Mouse (Mus musculus): Measurements from ENCODE around the gene Rxrb. TPM values are rescaled to one million over a fixed set of nuclear protein-coding genes. Genes with fewer than 3 reads are reported as not detected.

The Rxrb gene
- polyA plus RNA-seq, 1 experiment: 78.0 TPM

DNA sequence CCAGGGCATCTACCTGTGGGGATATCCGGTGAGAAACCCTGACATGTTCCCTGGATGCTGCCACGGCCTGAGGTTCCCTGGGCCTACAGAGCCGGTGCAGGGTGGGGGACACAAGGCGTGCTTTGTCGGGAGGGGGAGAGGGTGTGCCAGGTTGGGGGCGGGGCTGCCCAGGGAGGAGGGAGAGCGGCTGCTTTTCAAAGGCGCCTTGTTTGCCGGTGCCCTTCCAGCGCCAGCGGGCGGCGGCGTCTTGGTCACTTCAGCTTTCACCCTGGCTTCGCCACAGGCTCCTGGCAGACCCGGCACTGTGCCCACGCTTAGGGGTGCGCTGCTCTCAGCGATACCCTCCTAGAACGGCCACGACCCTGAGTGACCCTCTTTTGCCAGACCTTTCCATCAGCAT lies 6.8 kb downstream of the Rxrb start:
- DNase-seq: peak; percentile 47 to 52
- TF ChIP-seq POLR2A (IDR thresholded peaks at IDR 0.05; ENCODE audit: borderline replicate concordance, insufficient read depth, low read length) (no peak), CTCF (IDR thresholded peaks at IDR 0.05; ENCODE audit: borderline replicate concordance, insufficient read depth, low read depth, low read length) (no peak)
- Histone ChIP-seq H3K4me1 (ENCODE audit: control insufficient read depth, insufficient read depth, low read length) (peaks cover 2% of the 10 kb centered on the region; the same call in 1 of the 2 replicates), H3K27me3 (ENCODE audit: control insufficient read depth, insufficient read depth, low read length) (no peaks in the 10 kb centered on the region), H3K27ac (ENCODE audit: insufficient read depth, low read length) (peak overlapping the region; percentile 55; the same call in 1 of the 2 replicates), H3K4me3 (replicated peaks; ENCODE audit: insufficient read depth, low read depth, low read length) (peak overlapping the region; percentile 26)
- WGBS: 5% methylated on average over 21 of the region's 21 CpGs

GRCm38 (mm10) chr17:34038878-34039561 lies 7.4 kb downstream of the Rxrb start, which contains the start of gene Col11a2:
Gene Col11a2, plus strand, starts transcription at chr17:34039437.
- no peaks in the 10 kb centered on the region for H3K27me3 ChIP-seq (ENCODE audit: control insufficient read depth, insufficient read depth, low read length)
- 5% methylated on average over 28 of the region's 28 CpGs for WGBS
- peak within 1 kb of the TSS; percentile 55; the same call in 1 of the 2 replicates for H3K27ac ChIP-seq (ENCODE audit: insufficient read depth, low read length)
- DNase-seq: peak; percentile 30 to 32
- peak within 1 kb of the TSS; percentile 28 for H3K4me3 ChIP-seq (replicated peaks; ENCODE audit: insufficient read depth, low read depth, low read length)
- TF ChIP-seq POLR2A (IDR thresholded peaks at IDR 0.05; ENCODE audit: borderline replicate concordance, insufficient read depth, low read length) (no peak), CTCF (IDR thresholded peaks at IDR 0.05; ENCODE audit: borderline replicate concordance, insufficient read depth, low read depth, low read length) (no peak)
- H3K4me1 ChIP-seq (ENCODE audit: control insufficient read depth, insufficient read depth, low read length): 0 out of 2 replicates have a peak, but pooled peaks cover 2% of the 10 kb centered on the region

GRCm38 (mm10) chr17:34039562-34040450 lies 8.2 kb downstream of the Rxrb start:
- H3K27me3 ChIP-seq (ENCODE audit: control insufficient read depth, insufficient read depth, low read length): no peaks in the 10 kb centered on the region
- 8% methylated on average over 17 of the region's 17 CpGs for WGBS
- peak; percentile 34 to 41 for DNase-seq
- TF ChIP-seq CTCF (IDR thresholded peaks at IDR 0.05; ENCODE audit: borderline replicate concordance, insufficient read depth, low read depth, low read length) (no peak), POLR2A (IDR thresholded peaks at IDR 0.05; ENCODE audit: borderline replicate concordance, insufficient read depth, low read length) (no peak)
- H3K4me1 ChIP-seq (ENCODE audit: control insufficient read depth, insufficient read depth, low read length): 0 out of 2 replicates have a peak, but pooled peaks cover 2% of the 10 kb centered on the region
- H3K4me3 ChIP-seq (replicated peaks; ENCODE audit: insufficient read depth, low read depth, low read length): no peak overlapping the region
- no peak overlapping the region for H3K27ac ChIP-seq (ENCODE audit: insufficient read depth, low read length)

DNA sequence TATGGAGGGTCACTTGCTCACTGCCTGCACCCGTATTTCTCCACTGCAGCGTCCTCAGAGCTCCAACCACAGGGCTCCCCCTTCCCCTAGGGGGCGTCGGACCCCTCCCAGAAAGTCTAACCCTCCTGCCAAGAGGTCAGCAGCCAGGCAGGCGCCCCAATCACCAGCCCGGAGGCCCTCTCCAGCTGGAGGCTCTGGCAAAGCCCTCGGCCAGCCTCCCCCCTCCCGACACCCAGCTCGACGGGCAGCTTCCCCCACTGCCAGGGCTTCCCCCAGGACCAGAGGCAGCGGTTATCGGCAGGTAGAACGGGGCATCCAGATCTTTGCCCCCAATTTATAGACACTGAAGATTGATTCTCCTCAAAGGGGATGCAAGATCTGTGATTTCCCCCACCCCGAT lies 14.3 kb downstream of the Rxrb start:
- no peak overlapping the region for H3K27ac ChIP-seq (ENCODE audit: insufficient read depth, low read length)
- 66% methylated on average over 14 of the region's 14 CpGs for WGBS
- no peaks in the 10 kb centered on the region for H3K27me3 ChIP-seq (ENCODE audit: control insufficient read depth, insufficient read depth, low read length)
- H3K4me1 ChIP-seq (ENCODE audit: control insufficient read depth, insufficient read depth, low read length): no peaks in the 10 kb centered on the region
- no peak for TF ChIP-seq POLR2A (IDR thresholded peaks at IDR 0.05; ENCODE audit: borderline replicate concordance, insufficient read depth, low read length)
- TF ChIP-seq CTCF (IDR thresholded peaks at IDR 0.05; ENCODE audit: borderline replicate concordance, insufficient read depth, low read depth, low read length): no peak
- H3K4me3 ChIP-seq (replicated peaks; ENCODE audit: insufficient read depth, low read depth, low read length): no peak overlapping the region
- DNase-seq: no peak

GRCm38 (mm10) chr17:34047404-34048050 lies 15.9 kb downstream of the Rxrb start:
- 94% methylated on average over 5 of the region's 5 CpGs for WGBS
- no peaks in the 10 kb centered on the region for H3K4me1 ChIP-seq (ENCODE audit: control insufficient read depth, insufficient read depth, low read length)
- no peak overlapping the region for H3K27ac ChIP-seq (ENCODE audit: insufficient read depth, low read length)
- no peak overlapping the region for H3K4me3 ChIP-seq (replicated peaks; ENCODE audit: insufficient read depth, low read depth, low read length)
- no peak for TF ChIP-seq POLR2A (IDR thresholded peaks at IDR 0.05; ENCODE audit: borderline replicate concordance, insufficient read depth, low read length)
- TF ChIP-seq CTCF (IDR thresholded peaks at IDR 0.05; ENCODE audit: borderline replicate concordance, insufficient read depth, low read depth, low read length): no peak
- no peak for DNase-seq
- no peaks in the 10 kb centered on the region for H3K27me3 ChIP-seq (ENCODE audit: control insufficient read depth, insufficient read depth, low read length)

DNA sequence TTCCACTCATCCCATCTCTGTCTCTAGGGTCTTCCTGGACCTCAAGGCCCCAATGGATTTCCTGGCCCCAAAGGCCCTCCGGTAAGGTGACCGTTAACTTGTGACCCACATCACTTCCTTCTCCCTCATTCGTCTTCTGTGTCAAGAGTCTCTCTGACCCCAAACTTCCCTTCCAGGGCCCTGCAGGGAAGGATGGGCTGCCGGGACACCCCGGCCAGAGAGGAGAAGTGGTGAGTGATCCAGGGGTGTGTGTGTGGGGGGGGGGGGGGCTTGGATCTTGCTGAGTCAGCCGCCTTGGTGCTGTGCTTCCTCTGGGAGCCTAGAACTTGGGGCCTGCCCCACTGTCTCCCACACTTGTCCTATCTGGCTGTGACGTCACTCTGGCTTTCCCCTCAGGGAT lies 25.6 kb downstream of the Rxrb start:
- Histone ChIP-seq H3K27me3 (ENCODE audit: control insufficient read depth, insufficient read depth, low read length) (no peaks in the 10 kb centered on the region), H3K27ac (ENCODE audit: insufficient read depth, low read length) (no peak overlapping the region), H3K4me1 (ENCODE audit: control insufficient read depth, insufficient read depth, low read length) (no peaks in the 10 kb centered on the region), H3K4me3 (replicated peaks; ENCODE audit: insufficient read depth, low read depth, low read length) (no peak overlapping the region)
- DNase-seq: no peak
- no peak for TF ChIP-seq CTCF (IDR thresholded peaks at IDR 0.05; ENCODE audit: borderline replicate concordance, insufficient read depth, low read depth, low read length)
- 80% methylated on average over 7 of the region's 7 CpGs for WGBS

GRCm38 (mm10) chr17:34068864-34069263 lies 37.3 kb downstream of the Rxrb start:
- 33% methylated on average over 3 of the region's 3 CpGs for WGBS

More at GRCm38 (mm10) chr17:34068864-34069263, 37.3 kb downstream of the Rxrb start:
- H3K4me3 ChIP-seq (replicated peaks; ENCODE audit: insufficient read depth, low read depth, low read length): no peak overlapping the region
- no peaks in the 10 kb centered on the region for H3K4me1 ChIP-seq (ENCODE audit: control insufficient read depth, insufficient read depth, low read length)
- no peaks in the 10 kb centered on the region for H3K27me3 ChIP-seq (ENCODE audit: control insufficient read depth, insufficient read depth, low read length)
- DNase-seq: no peak
- H3K27ac ChIP-seq (ENCODE audit: insufficient read depth, low read length): no peak overlapping the region
- no peak for TF ChIP-seq POLR2A (IDR thresholded peaks at IDR 0.05; ENCODE audit: borderline replicate concordance, insufficient read depth, low read length)
- no peak for TF ChIP-seq CTCF (IDR thresholded peaks at IDR 0.05; ENCODE audit: borderline replicate concordance, insufficient read depth, low read depth, low read length)
